Comparison of ENCODE assay signal across 11 mouse cellular contexts in genomic region chr1:92790628-92791027, GRCm38 (mm10). TPM values are rescaled to one million over a fixed set of nuclear protein-coding genes. Genes with fewer than 3 reads are reported as not detected.
DNase-seq lines count a peak whose midpoint lies in the region; ATAC-seq lines count a peak whose summit lies in the region.
"Had no signal": no experiment of that assay in that cellular context is flagged by ENCODE, and none has a peak within 500 bp of the region (broad histone marks: within the 10 kb centered on the region; RNA-seq: fewer than 3 reads in every experiment).

No protein-coding gene starts in this region.

- no peaks in the 10 kb centered on the region for H3K9me3 ChIP-seq in lung, embryonic 16.5 days (ENCODE audit: control insufficient read depth, low read length)
- no peaks in the 10 kb centered on the region for H3K9me3 ChIP-seq in forebrain, embryonic 14.5 days (replicated peaks; ENCODE audit: control insufficient read depth, low read length)
- H3K9me3 ChIP-seq in intestine, embryonic 16.5 days (ENCODE audit: control insufficient read depth, low read length) = no peaks in the 10 kb centered on the region
- no peaks in the 10 kb centered on the region for H3K9me3 ChIP-seq in stomach, embryonic 14.5 days (ENCODE audit: control insufficient read depth, low read depth, low read length)
- H3K9me3 ChIP-seq: liver, embryonic 13.5 days had no signal

- H3K36me3 ChIP-seq in lung, embryonic 16.5 days (ENCODE audit: control insufficient read depth, insufficient read depth, low read length) = no peaks in the 10 kb centered on the region
- H3K36me3 ChIP-seq in forebrain, embryonic 14.5 days (ENCODE audit: control insufficient read depth, insufficient read depth, low read length) = no peaks in the 10 kb centered on the region
- no peaks in the 10 kb centered on the region for H3K36me3 ChIP-seq in intestine, embryonic 16.5 days (ENCODE audit: control insufficient read depth, insufficient read depth, low read length)
- H3K36me3 ChIP-seq in stomach, embryonic 14.5 days (ENCODE audit: control insufficient read depth, insufficient read depth, low read length) = no peaks in the 10 kb centered on the region
- H3K36me3 ChIP-seq: liver, embryonic 13.5 days had no signal

- peak overlapping the region; percentile 34 for H3K9ac ChIP-seq in lung, embryonic 16.5 days (ENCODE audit: low read length)
- peak overlapping the region; percentile 45; the same call in 1 of the 2 replicates for H3K9ac ChIP-seq in forebrain, embryonic 14.5 days (ENCODE audit: low read length)
- H3K9ac ChIP-seq in intestine, embryonic 16.5 days (ENCODE audit: low read depth, low read length) = peak overlapping the region; percentile 44; the same call in 1 of the 2 replicates
- no peak overlapping the region for H3K9ac ChIP-seq in stomach, embryonic 14.5 days (replicated peaks; ENCODE audit: low read depth, low read length)
- H3K9ac ChIP-seq: liver, embryonic 13.5 days had no signal

- intact Hi-C loops in left cerebral cortex, postnatal 14 days (cut with DNase I) = no loop called here

- peak overlapping the region; percentile 29 for H3K4me2 ChIP-seq in lung, embryonic 16.5 days (ENCODE audit: low read depth, low read length)
- H3K4me2 ChIP-seq in forebrain, embryonic 14.5 days (ENCODE audit: low read length) = peak overlapping the region; percentile 34
- H3K4me2 ChIP-seq in intestine, embryonic 16.5 days (ENCODE audit: low read depth, low read length) = no peak overlapping the region
- H3K4me2 ChIP-seq in stomach, embryonic 14.5 days (replicated peaks; ENCODE audit: low read depth, low read length) = peak overlapping the region; percentile 19

- no peak for DNase-seq in lung, postnatal 14 days
- DNase-seq in forebrain, embryonic 14.5 days (ENCODE audit: low spot score) = no peak
- no peak for DNase-seq in left cerebral cortex, postnatal 14 days (ENCODE audit: low spot score in 2 of 2)
- no peak for DNase-seq in frontal cortex, postnatal 10 days (ENCODE audit: low spot score in 2 of 2)
- DNase-seq: cerebellum, adult 11 months; heart, adult 11 months; liver, embryonic 13.5 days; thymus, postnatal 25 days had no signal

- no peaks in the 10 kb centered on the region for H3K27me3 ChIP-seq in lung, embryonic 16.5 days (ENCODE audit: control insufficient read depth, insufficient read depth, low read depth, low read length)
- no peaks in the 10 kb centered on the region for H3K27me3 ChIP-seq in forebrain, embryonic 14.5 days (replicated peaks; ENCODE audit: control insufficient read depth, insufficient read depth, low read length)
- H3K27me3 ChIP-seq in intestine, embryonic 16.5 days (replicated peaks; ENCODE audit: control insufficient read depth, insufficient read depth, low read length) = no peaks in the 10 kb centered on the region
- H3K27me3 ChIP-seq in stomach, embryonic 14.5 days (ENCODE audit: control insufficient read depth, insufficient read depth, low read length) = no peaks in the 10 kb centered on the region
- H3K27me3 ChIP-seq: liver, embryonic 13.5 days had no signal

- ATAC-seq in lung, embryonic 16.5 days (ENCODE audit: low read depth) = peak; percentile 17; the same call in 1 of the 2 replicates
- peak; percentile 40 for ATAC-seq in forebrain, embryonic 14.5 days
- peak; percentile 36; the same call in 1 of the 2 replicates for ATAC-seq in intestine, embryonic 16.5 days
- no peak for ATAC-seq in stomach, embryonic 14.5 days (ENCODE audit: insufficient number of reproducible peaks, insufficient read depth, low FRiP score, low read depth)

- 22% methylated on average over 7 of the region's 7 CpGs for WGBS in lung, embryonic 16.5 days
- 17% methylated on average over 7 of the region's 7 CpGs for WGBS in forebrain, embryonic 14.5 days
- 30% methylated on average over 7 of the region's 7 CpGs for WGBS in intestine, embryonic 16.5 days
- 19% methylated on average over 7 of the region's 7 CpGs for WGBS in stomach, embryonic 14.5 days

- no peak overlapping the region for H3K27ac ChIP-seq in lung, embryonic 16.5 days (ENCODE audit: low read length)
- no peak overlapping the region for H3K27ac ChIP-seq in forebrain, embryonic 14.5 days (ENCODE audit: low read depth, low read length)
- no peak overlapping the region for H3K27ac ChIP-seq in intestine, embryonic 16.5 days (ENCODE audit: low read length)
- H3K27ac ChIP-seq in stomach, embryonic 14.5 days (ENCODE audit: low read length) = no peak overlapping the region
- H3K27ac ChIP-seq: liver, embryonic 13.5 days had no signal

- H3K4me3 ChIP-seq in lung, embryonic 16.5 days (ENCODE audit: low read length) = no peak overlapping the region
- no peak overlapping the region; the same call in 1 of the 2 replicates for H3K4me3 ChIP-seq in forebrain, embryonic 14.5 days (ENCODE audit: low read depth, low read length)
- H3K4me3 ChIP-seq in intestine, embryonic 16.5 days (ENCODE audit: low read length) = no peak overlapping the region
- H3K4me3 ChIP-seq in stomach, embryonic 14.5 days (ENCODE audit: low read depth, low read length) = no peak overlapping the region
- H3K4me3 ChIP-seq: liver, embryonic 13.5 days had no signal

- H3K4me1 ChIP-seq in lung, embryonic 16.5 days (replicated peaks; ENCODE audit: control insufficient read depth, insufficient read depth, low read length) = peaks cover 11% of the 10 kb centered on the region
- H3K4me1 ChIP-seq in forebrain, embryonic 14.5 days (ENCODE audit: control insufficient read depth, insufficient read depth, low read length) = peaks cover 16% of the 10 kb centered on the region
- peaks cover 11% of the 10 kb centered on the region for H3K4me1 ChIP-seq in intestine, embryonic 16.5 days (ENCODE audit: control insufficient read depth, insufficient read depth, low read length)
- peaks cover 12% of the 10 kb centered on the region for H3K4me1 ChIP-seq in stomach, embryonic 14.5 days (ENCODE audit: control insufficient read depth, insufficient read depth, low read length)
- H3K4me1 ChIP-seq: liver, embryonic 13.5 days had no signal

RNA-seq across cellular contexts. Expression of gene Gpc1, which starts 40.8 kb away (rescaled TPM):
- 25.2 and 27.7 TPM in 2 replicates for polyA plus RNA-seq in lung, embryonic 16.5 days (2015; fragmentation: Nextera tagmentation; extraction: Ambion mirVana)
- polyA plus RNA-seq in forebrain, embryonic 14.5 days (2014; fragmentation: Nextera tagmentation; extraction: Ambion mirVana) = 58.4 and 66.8 TPM in 2 replicates
- polyA plus RNA-seq in intestine, embryonic 16.5 days (2015; fragmentation: Nextera tagmentation; extraction: Ambion mirVana) = 24.9 and 25.0 TPM in 2 replicates
- polyA plus RNA-seq in stomach, embryonic 14.5 days (2014; fragmentation: Nextera tagmentation; extraction: Ambion mirVana) = 48.3 and 49.7 TPM in 2 replicates
- total RNA-seq in left cerebral cortex, postnatal 14 days (2021) = 10 to 100 TPM; 73.9 to 88.5 TPM
